Mouse (Mus musculus) kidney, embryonic 15.5 days (tissue): ENCODE measurements around the gene Lck. TPM values are rescaled to one million over a fixed set of nuclear protein-coding genes. Genes with fewer than 3 reads are reported as not detected.

Experiments used
- ATAC-seq: fragments of 200-750 bp; cut with Nextera tagmentation; replicated peaks from 2 replicates; pipeline ENCODE4 v1.8.0; 2017; ENCODE audit warnings: moderate TSS enrichment; ENCODE audit not compliant: low FRiP score
- H3K27ac ChIP-seq: fragments of 300-500 bp; sonication (generic); 2 replicates; pipeline ENCODE4 v1.5.1; 2015; ENCODE audit warnings: mild to moderate bottlenecking, inconsistent platforms
- H3K27me3 ChIP-seq: fragments of 300-500 bp; sonication (generic); 2 replicates; pipeline ENCODE4 v1.6.1; 2015; ENCODE audit warnings: inconsistent platforms
- H3K36me3 ChIP-seq: fragments of 300-500 bp; sonication (generic); 2 replicates; pipeline ENCODE4 v1.6.1; 2015; ENCODE audit warnings: inconsistent platforms
- H3K4me1 ChIP-seq: fragments of 300-500 bp; sonication (generic); 2 replicates; pipeline ENCODE4 v1.6.1; 2015; ENCODE audit warnings: inconsistent platforms
- H3K4me2 ChIP-seq: fragments of 300-500 bp; sonication (generic); 2 replicates; pipeline ENCODE4 v1.6.1; 2015; ENCODE audit warnings: moderate library complexity, mild to moderate bottlenecking, inconsistent platforms
- H3K4me3 ChIP-seq: fragments of 300-500 bp; sonication (generic); replicated peaks from 2 replicates; pipeline ENCODE4 v1.5.1; 2015; ENCODE audit warnings: mild to moderate bottlenecking, inconsistent platforms
- H3K9ac ChIP-seq: fragments of 300-500 bp; sonication (generic); 2 replicates; pipeline ENCODE4 v1.6.1; 2015; ENCODE audit warnings: mild to moderate bottlenecking, inconsistent platforms
- H3K9me3 ChIP-seq: fragments of 300-500 bp; sonication (generic); replicated peaks from 2 replicates; pipeline ENCODE4 v1.6.1; 2016; ENCODE audit warnings: inconsistent platforms
- WGBS: fragments of 180-500 bp; shearing (Covaris S2); methylation state at CpG from one replicate; pipeline ENCODE4 v1.1.7; 2015; ENCODE audit warnings: mixed read lengths; 5-methylcytosine and 5-hydroxymethylcytosine counted together
- polyA plus RNA-seq: library from polyadenylated mRNA; unstranded; fragments of >200 nt; fragmentation: Nextera tagmentation; extraction: Ambion mirVana; gene quantifications from 2 replicates; pipeline ENCODE4 v1.2.1, GENCODE M21; 2015

Gene Lck
- polyA plus RNA-seq, 1 experiment from 2014 or later: 11.4 TPM

- H3K9me3 ChIP-seq: no peaks in the 10 kb centered on the region
- H3K9ac ChIP-seq: no peak overlapping the region
- WGBS: 89% methylated on average over 1 of the region's 1 CpGs
- peaks cover 30% of the 10 kb centered on the region for H3K4me1 ChIP-seq
- H3K4me3 ChIP-seq: no peak overlapping the region
- no peak overlapping the region for H3K27ac ChIP-seq
- H3K27me3 ChIP-seq: no peaks in the 10 kb centered on the region
- H3K4me2 ChIP-seq: no peak overlapping the region
- no peak for ATAC-seq
- H3K36me3 ChIP-seq: no peaks in the 10 kb centered on the region
Observed at GRCm38 (mm10) chr4:129582251-129582650, 8.8 kb upstream of the Lck start.

DNA sequence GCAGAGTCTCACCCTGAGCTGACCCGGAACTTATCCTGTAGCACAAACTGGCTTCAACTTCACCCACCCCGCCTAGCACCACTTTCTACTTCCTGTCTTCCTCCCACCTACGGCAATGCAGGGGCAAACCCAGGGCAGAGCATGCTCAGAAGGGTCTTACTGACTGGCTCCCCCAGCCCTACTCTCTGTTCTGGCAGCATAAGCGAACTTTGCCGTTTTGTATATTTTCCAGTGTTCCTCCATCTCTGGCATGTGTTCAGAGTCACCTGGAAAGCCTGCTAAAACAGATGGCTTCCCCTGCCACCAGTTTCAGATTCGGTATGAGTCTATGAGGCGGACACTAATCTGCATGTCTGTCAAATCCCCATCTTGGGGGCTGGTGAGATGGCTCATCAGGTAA lies 6.9 kb upstream of the Lck start:
- Histone ChIP-seq H3K9ac (no peak overlapping the region), H3K9me3 (no peaks in the 10 kb centered on the region), H3K4me1 (peaks cover 33% of the 10 kb centered on the region), H3K27me3 (no peaks in the 10 kb centered on the region), H3K4me3 (no peak overlapping the region), H3K36me3 (no peaks in the 10 kb centered on the region), H3K4me2 (no peak overlapping the region), H3K27ac (peak overlapping the region; percentile 65)
- 62% methylated on average over 7 of the region's 7 CpGs for WGBS
- no peak for ATAC-seq

GRCm38 (mm10) chr4:129578466-129578865 lies 5.0 kb upstream of the Lck start, which contains the start of gene Fam167b:
Fam167b (minus strand) TSS chr4:129578549.
- Histone ChIP-seq H3K4me1 (peaks cover 24% of the 10 kb centered on the region), H3K27me3 (no peaks in the 10 kb centered on the region), H3K9ac (0 out of 2 replicates have a peak within 1 kb of the TSS, but pooled peaks have one; percentile 2), H3K9me3 (no peaks in the 10 kb centered on the region), H3K4me3 (peak within 1 kb of the TSS; percentile 26), H3K27ac (peak within 1 kb of the TSS; percentile 74), H3K36me3 (no peaks in the 10 kb centered on the region), H3K4me2 (peak within 1 kb of the TSS; percentile 47)
- WGBS: 79% methylated on average over 5 of the region's 5 CpGs
- no peak for ATAC-seq

DNA sequence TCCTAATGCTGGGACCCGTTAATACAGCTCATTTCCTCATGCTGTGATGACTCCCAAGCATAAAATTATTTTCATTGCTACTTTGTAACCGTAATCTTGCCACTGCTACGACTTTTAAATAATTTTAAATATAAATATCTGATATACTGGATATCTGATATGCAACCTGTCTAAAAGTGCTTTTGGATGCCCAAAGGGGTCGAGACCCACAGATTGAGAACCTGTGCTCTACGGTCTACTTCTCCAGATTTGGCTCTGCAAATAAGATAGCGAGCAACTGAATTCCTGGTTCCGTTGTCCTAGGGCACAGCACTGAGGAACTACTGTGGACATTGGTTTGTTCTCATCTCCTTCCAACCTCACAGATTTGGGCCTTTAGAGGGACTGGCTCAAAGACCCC lies 4.2 kb upstream of the Lck start:
- no peak for ATAC-seq
- Histone ChIP-seq H3K4me2 (peak overlapping the region; percentile 47), H3K27ac (peak overlapping the region; percentile 74), H3K27me3 (no peaks in the 10 kb centered on the region), H3K36me3 (no peaks in the 10 kb centered on the region), H3K9me3 (no peaks in the 10 kb centered on the region), H3K4me1 (peaks cover 24% of the 10 kb centered on the region), H3K9ac (no peak overlapping the region), H3K4me3 (peak overlapping the region; percentile 26)
- WGBS: 84% methylated on average over 7 of the region's 7 CpGs

DNA sequence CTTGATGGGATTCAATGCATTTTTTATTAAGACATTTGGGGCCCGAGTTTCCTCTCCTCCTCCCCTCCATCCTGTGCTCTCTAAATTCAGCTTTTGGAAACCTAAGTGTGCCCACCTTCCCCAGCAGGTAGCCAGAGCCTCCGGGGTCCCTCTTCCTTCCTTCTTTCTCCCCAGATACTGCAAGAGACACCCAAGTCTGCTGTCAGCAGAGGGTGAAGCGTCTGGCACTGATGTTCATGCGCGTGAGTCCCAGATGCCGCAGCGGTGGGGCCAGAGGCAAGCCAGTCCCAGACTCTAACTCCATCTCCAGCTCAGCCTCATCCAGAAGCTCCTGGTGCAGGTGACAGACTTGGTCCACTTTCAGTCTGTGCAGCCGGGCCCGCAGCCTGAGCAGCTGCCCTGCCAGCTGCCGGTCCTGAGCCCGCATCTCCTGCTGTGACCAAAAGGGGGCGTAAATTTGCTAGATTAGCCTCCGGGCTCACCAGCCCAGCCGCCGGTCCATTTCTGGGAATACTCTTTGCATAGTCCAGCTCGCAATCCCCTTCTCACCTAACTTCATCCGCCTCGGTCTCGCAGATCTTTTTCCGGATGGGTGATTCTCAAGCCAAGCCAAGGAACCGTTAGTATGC lies 3.5 kb upstream of the Lck start:
- no peak for ATAC-seq
- peak overlapping the region; percentile 47 for H3K4me2 ChIP-seq
- no peak overlapping the region for H3K27ac ChIP-seq
- H3K9me3 ChIP-seq: no peaks in the 10 kb centered on the region
- peaks cover 24% of the 10 kb centered on the region for H3K4me1 ChIP-seq
- no peaks in the 10 kb centered on the region for H3K36me3 ChIP-seq
- no peaks in the 10 kb centered on the region for H3K27me3 ChIP-seq
- H3K9ac ChIP-seq: peak overlapping the region; percentile 2; the same call in 1 of the 2 replicates
- peak overlapping the region; percentile 26 for H3K4me3 ChIP-seq
- 31% methylated on average over 21 of the region's 21 CpGs for WGBS

DNA sequence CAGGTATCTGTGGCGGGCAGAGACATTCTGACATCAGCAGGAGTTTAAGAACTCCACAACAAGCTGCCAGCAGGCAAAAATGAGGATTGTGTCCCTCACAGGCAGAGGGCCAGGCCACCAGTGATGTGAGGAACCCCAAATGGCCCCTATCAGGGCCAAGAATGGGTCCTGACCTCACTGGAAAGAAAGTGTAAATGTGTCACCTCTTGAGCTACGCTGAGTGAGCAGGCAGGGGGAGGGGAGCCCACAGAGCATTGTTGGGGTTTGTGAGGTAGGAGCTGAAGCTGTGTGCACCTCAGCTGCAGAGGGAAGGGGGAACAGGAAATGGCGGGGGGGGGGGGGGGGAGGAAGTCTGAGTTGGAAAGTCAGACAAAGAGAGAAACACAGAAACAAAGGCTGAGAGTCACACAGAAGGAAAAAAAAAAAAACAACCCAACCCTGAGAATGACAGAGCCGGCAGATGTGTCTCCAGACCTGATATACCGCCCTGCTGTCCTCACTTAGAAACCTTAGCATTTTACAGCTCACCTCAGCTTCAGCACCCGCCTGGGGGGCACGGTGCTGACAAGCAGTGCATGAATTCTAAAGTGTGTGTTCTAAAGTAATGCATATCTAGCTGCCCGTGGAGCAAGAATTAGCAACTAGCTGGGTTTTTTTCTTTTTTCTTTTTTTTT lies 1.9 kb upstream of the Lck start:
- peak overlapping the region; percentile 74 for H3K27ac ChIP-seq
- no peaks in the 10 kb centered on the region for H3K36me3 ChIP-seq
- no peak overlapping the region for H3K4me3 ChIP-seq
- H3K4me1 ChIP-seq: peaks cover 21% of the 10 kb centered on the region
- 21% methylated on average over 7 of the region's 8 CpGs for WGBS
- H3K9me3 ChIP-seq: no peaks in the 10 kb centered on the region
- H3K4me2 ChIP-seq: peak overlapping the region; percentile 44; the same call in 1 of the 2 replicates
- no peak overlapping the region for H3K9ac ChIP-seq
- H3K27me3 ChIP-seq: no peaks in the 10 kb centered on the region
- 0 out of 2 replicates have a peak, but pooled peaks have one; percentile 27 for ATAC-seq

DNA sequence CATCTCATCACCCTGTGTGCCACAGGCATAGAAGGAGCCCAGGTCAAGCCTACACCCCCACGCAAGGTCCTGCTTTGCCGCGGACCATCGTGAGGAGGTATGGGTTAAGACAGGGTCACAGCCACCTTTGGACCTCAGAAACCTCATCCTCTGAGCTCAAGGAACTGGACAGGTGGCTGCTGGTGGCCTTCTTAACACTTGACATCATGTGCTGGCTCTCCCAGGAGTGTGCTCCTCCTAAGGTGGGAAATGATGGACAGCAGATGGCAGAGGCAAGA lies 409 bp downstream of the Lck start:
- no peak overlapping the region for H3K4me3 ChIP-seq
- 79% methylated on average over 4 of the region's 4 CpGs for WGBS
- H3K27me3 ChIP-seq: no peaks in the 10 kb centered on the region
- no peak for ATAC-seq
- H3K9ac ChIP-seq: no peak overlapping the region
- H3K36me3 ChIP-seq: no peaks in the 10 kb centered on the region
- H3K4me2 ChIP-seq: no peak overlapping the region
- no peaks in the 10 kb centered on the region for H3K9me3 ChIP-seq
- H3K4me1 ChIP-seq: peaks cover 15% of the 10 kb centered on the region
- peak overlapping the region; percentile 73 for H3K27ac ChIP-seq

GRCm38 (mm10) chr4:129572236-129573092 lies 977 bp downstream of the Lck start:
- ATAC-seq: no peak
- peak overlapping the region; percentile 73 for H3K27ac ChIP-seq

DNA sequence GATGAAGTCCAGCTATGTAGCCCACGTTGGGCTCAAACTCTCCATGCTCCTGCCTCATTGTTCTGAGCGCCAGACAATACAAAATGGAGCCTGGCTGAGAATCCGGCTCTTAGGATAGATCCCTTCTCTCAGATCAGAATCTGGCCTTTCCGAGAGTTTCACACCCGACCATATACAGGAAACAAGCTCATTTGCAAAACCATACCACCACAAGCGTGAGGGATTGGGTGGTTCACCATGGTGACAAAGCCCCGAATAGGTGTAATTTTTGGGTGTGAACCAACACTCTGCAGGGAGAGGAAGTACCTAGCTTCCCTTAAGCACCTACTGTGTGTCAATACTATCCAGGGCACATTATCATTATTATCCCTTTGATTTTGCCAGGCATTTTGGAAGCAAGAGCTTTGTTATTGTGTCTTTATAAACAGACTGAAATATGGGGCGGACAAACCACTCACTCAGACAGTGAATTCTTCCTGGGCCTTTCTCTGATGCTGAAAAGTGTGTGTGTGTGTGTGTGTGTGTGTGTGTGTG lies 1.8 kb downstream of the Lck start:
- no peaks in the 10 kb centered on the region for H3K36me3 ChIP-seq
- no peak for ATAC-seq
- H3K4me3 ChIP-seq: no peak overlapping the region
- no peak overlapping the region for H3K4me2 ChIP-seq
- no peaks in the 10 kb centered on the region for H3K27me3 ChIP-seq
- peaks cover 8% of the 10 kb centered on the region for H3K4me1 ChIP-seq
- 81% methylated on average over 8 of the region's 8 CpGs for WGBS
- H3K9ac ChIP-seq: no peak overlapping the region
- no peaks in the 10 kb centered on the region for H3K9me3 ChIP-seq
- peak overlapping the region; percentile 73; the same call in 1 of the 2 replicates for H3K27ac ChIP-seq

More at GRCm38 (mm10) chr4:129572236-129573092, 977 bp downstream of the Lck start:
- Histone ChIP-seq H3K4me1 (peaks cover 15% of the 10 kb centered on the region), H3K27me3 (no peaks in the 10 kb centered on the region), H3K4me2 (no peak overlapping the region), H3K36me3 (no peaks in the 10 kb centered on the region), H3K9me3 (no peaks in the 10 kb centered on the region), H3K4me3 (no peak overlapping the region), H3K9ac (no peak overlapping the region)
- 74% methylated on average over 13 of the region's 13 CpGs for WGBS

GRCm38 (mm10) chr4:129570028-129570427 lies 3.4 kb downstream of the Lck start:
- Histone ChIP-seq H3K4me2 (no peak overlapping the region), H3K36me3 (no peaks in the 10 kb centered on the region), H3K9ac (no peak overlapping the region), H3K4me1 (peaks cover 2% of the 10 kb centered on the region), H3K9me3 (no peaks in the 10 kb centered on the region), H3K27me3 (no peaks in the 10 kb centered on the region), H3K27ac (no peak overlapping the region), H3K4me3 (no peak overlapping the region)
- 82% methylated on average over 6 of the region's 6 CpGs for WGBS
- ATAC-seq: no peak

DNA sequence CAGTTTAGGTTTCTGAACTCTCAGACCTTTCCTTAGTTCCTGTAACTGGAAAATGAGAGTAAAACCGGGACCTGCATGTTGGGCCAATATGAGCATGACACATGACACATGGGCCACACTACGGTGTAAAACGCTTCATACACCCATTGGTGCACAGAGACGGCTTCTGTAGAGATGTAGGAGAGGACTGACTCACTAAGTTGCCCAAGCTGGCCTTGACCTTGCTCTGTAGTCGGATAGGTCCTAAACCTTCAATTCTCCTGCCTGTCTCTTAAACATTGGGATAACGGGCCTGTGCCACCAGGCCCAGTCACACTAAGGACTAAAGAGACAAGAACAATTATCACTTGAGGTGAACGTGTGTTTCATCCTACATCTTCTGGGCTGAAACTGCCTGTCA lies 5.1 kb downstream of the Lck start:
- Histone ChIP-seq H3K4me1 (peaks cover 9% of the 10 kb centered on the region), H3K27ac (no peak overlapping the region), H3K9ac (no peak overlapping the region), H3K4me2 (no peak overlapping the region), H3K9me3 (no peaks in the 10 kb centered on the region), H3K36me3 (no peaks in the 10 kb centered on the region), H3K27me3 (no peaks in the 10 kb centered on the region), H3K4me3 (no peak overlapping the region)
- WGBS: 90% methylated on average over 7 of the region's 7 CpGs
- no peak for ATAC-seq

GRCm38 (mm10) chr4:129565139-129565538 lies 8.3 kb downstream of the Lck start:
- ATAC-seq: no peak
- Histone ChIP-seq H3K4me2 (no peak overlapping the region), H3K4me1 (peaks cover 11% of the 10 kb centered on the region), H3K27ac (no peak overlapping the region), H3K36me3 (no peaks in the 10 kb centered on the region), H3K27me3 (no peaks in the 10 kb centered on the region), H3K9me3 (no peaks in the 10 kb centered on the region), H3K9ac (no peak overlapping the region), H3K4me3 (no peak overlapping the region)
- 86% methylated on average over 6 of the region's 6 CpGs for WGBS
